Mouse (Mus musculus): ENCODE data around the gene Tsga8.

The Tsga8 gene

DNA sequence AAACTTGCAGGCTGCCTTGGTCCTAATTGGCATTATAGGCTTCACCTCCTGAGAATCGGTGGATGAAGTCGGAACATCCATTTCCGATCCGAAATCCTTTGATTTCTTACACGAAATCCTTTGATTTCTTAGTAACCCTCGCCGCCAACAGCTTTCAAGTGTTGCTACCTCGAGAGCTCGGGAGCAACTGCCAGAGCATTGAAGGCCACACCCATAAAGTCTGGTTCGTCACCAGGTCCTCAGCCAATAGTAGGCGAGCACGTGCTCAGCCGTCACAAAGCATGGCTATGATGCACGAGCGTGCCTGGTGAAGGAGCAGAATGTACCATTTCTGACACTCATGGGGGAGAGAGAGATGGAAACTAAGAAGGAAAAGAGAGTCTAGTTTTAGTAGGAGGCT, at the start of gene Tsga8:
Gene Tsga8, minus strand, starts transcription at position 327 of the 400 bp plus-strand sequence.
- DNase-seq = no peak
